Mouse (Mus musculus): ENCODE measurements at regions not wholly inside any gene's neighbourhood (a gene's known extent, or its start where the extent isn't known, plus 50 kb on each side); places are given as distances from the start of the nearest gene placed in this dataset.

DNA sequence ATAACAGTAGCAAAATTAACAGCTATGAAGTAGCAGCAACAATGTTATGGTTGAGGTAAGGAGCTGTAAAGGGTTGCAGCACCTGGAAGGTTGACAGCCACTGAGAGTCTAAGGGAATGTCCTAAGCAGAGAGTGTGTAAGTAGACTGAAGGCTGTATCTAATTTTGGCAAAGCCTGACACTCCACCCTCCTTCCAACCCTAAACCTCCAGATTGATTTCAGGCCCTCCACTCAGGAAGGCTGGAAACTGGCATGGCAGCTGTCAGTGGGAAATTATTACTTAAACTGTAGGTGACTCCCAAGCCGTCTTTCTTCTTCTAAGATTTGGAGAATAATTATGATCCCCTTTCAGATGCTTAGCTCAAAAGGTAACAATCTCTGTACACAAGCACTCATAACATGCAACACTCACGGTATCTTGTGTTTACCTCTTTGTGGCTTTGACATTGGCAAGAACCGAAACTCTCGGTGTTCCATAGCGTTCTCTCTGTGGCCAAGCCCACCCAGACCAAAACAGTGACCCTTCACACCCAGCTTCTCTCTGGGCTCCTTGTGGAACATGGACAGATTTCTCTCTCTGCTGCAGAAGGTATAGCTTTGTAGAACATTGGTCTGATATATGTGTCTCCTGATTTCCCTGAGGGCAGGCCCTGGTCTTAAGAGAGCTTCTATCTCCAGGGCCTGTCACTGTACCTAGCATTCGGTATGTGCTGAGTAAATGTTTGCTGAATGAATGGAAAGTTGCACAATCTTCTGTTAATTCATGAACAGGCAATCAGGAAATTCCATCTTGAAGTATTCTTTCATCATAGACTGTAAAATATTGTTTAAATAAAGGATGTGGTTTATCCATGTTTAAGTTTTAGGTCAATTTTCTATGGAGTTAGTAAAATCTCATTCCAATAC is 102.0 kb upstream of the Gm15217 start:
- Histone ChIP-seq H3K9me3 (ENCODE audit: control insufficient read depth, low read length) (no peaks in the 10 kb centered on the region), H3K4me2 (ENCODE audit: low read depth) (no peak overlapping the region), H3K27me3 (ENCODE audit: control insufficient read depth, insufficient read depth, low read length) (no peaks in the 10 kb centered on the region), H3K4me1 (ENCODE audit: control insufficient read depth, insufficient read depth, low read length) (no peaks in the 10 kb centered on the region), H3K36me3 (ENCODE audit: control insufficient read depth, insufficient read depth, low read length) (no peaks in the 10 kb centered on the region), H3K27ac (ENCODE audit: low read depth, low read length) (no peak overlapping the region), H3K4me3 (ENCODE audit: low read depth, low read length) (no peak overlapping the region), H3K9ac (ENCODE audit: low read length) (no peak overlapping the region)
- 92% methylated on average over 6 of the region's 6 CpGs for WGBS
- ATAC-seq (ENCODE audit: insufficient read depth, low FRiP score, low TSS enrichment) (no peak), DNase-seq (ENCODE audit: low spot score) (no peak)

DNA sequence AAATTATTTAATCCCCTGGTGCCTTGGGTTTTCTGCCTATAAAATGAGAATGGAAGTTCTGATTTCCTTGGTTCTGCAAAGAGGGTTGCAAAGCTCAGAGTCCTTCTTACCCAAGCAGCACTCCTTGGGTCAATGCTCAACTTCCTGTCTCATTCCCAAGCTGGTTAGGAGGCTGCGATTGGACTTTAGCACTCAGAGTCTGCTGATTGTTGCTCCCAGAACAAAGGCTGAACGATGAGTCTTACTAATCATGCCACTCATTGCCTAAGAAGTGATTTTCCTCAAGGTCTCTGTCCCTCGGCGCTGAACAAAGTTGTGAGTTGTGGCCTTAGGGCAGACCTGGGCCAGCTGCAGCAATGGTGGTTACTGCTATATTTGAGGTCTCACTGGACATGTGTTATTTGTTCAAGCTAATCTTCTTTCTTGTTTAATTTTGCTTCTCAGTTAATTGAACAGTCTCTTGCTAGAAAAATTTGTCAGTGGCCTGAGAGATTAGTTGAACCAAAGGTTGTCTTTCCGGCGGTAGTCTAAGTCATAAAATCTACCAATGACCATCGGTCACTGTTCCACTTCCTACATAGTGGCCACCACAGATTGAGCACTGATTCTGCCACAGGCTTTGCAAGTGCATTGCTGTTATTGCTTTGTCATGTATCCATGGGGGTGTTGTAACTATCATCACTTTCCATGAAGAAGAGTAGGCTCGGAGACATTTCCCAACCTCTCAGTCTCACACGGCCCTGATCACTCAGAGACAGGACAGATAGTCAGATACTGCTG is 101.2 kb upstream of the Gm15217 start:
- H3K36me3 ChIP-seq (ENCODE audit: control insufficient read depth, insufficient read depth, low read length): no peaks in the 10 kb centered on the region
- DNase-seq (ENCODE audit: low spot score) (no peak), ATAC-seq (ENCODE audit: insufficient read depth, low FRiP score, low TSS enrichment) (no peak)
- H3K9me3 ChIP-seq (ENCODE audit: control insufficient read depth, low read length): no peaks in the 10 kb centered on the region
- H3K4me3 ChIP-seq (ENCODE audit: low read depth, low read length): no peak overlapping the region
- 89% methylated on average over 9 of the region's 9 CpGs for WGBS
- H3K4me2 ChIP-seq (ENCODE audit: low read depth): no peak overlapping the region
- H3K27me3 ChIP-seq (ENCODE audit: control insufficient read depth, insufficient read depth, low read length): no peaks in the 10 kb centered on the region
- no peaks in the 10 kb centered on the region for H3K4me1 ChIP-seq (ENCODE audit: control insufficient read depth, insufficient read depth, low read length)
- H3K27ac ChIP-seq (ENCODE audit: low read depth, low read length): no peak overlapping the region
- no peak overlapping the region for H3K9ac ChIP-seq (ENCODE audit: low read length)

DNA sequence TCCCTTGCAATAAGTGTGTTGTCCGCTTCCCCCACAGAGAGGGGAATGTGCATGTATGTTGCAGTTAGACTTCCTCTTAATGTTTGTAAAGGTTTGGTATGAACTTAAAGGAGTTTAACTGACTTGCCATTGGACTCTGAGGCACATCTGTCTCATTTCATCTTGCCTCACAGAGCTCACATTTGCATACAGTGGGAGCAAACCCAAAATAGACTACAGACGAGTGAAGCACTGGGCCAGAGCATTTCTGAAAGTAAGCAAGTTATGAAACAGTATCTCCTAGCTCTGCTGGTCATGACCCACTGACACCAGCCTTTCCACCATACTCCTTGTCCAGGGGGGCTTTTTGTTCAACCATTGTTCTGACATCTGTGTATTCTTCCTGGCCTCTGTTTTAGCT is 86.8 kb upstream of the Gm15217 start:
- Histone ChIP-seq H3K27me3 (ENCODE audit: control insufficient read depth, insufficient read depth, low read length) (no peaks in the 10 kb centered on the region), H3K4me3 (ENCODE audit: low read depth, low read length) (no peak overlapping the region), H3K9me3 (ENCODE audit: control insufficient read depth, low read length) (no peaks in the 10 kb centered on the region), H3K9ac (ENCODE audit: low read length) (no peak overlapping the region), H3K27ac (ENCODE audit: low read depth, low read length) (no peak overlapping the region), H3K36me3 (ENCODE audit: control insufficient read depth, insufficient read depth, low read length) (no peaks in the 10 kb centered on the region), H3K4me1 (ENCODE audit: control insufficient read depth, insufficient read depth, low read length) (no peaks in the 10 kb centered on the region), H3K4me2 (ENCODE audit: low read depth) (no peak overlapping the region)
- DNase-seq (ENCODE audit: low spot score) (no peak), ATAC-seq (ENCODE audit: insufficient read depth, low FRiP score, low TSS enrichment) (no peak)
- WGBS: 70% methylated on average over 2 of the region's 2 CpGs

DNA sequence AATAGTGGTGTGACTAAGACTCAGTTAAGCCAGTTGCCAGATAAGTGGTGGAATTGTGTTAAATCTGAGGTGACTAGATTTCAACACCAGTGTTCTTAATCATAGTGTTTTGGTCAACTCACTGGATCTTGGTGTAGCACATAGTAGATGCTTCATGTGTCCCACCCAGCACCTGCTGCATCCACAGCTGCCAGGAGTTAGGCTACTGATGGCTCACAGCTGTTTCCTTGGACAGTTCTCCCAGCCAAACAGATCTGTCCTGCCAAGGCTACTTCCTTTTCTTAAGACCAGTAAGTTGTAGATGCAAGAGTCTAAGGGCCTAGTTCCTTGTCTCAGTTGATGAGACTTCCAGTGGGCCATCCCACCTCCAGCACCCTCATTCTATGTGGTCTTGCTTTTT is 82.9 kb upstream of the Gm15217 start:
- Histone ChIP-seq H3K9me3 (ENCODE audit: control insufficient read depth, low read length) (no peaks in the 10 kb centered on the region), H3K27me3 (ENCODE audit: control insufficient read depth, insufficient read depth, low read length) (no peaks in the 10 kb centered on the region), H3K4me2 (ENCODE audit: low read depth) (no peak overlapping the region), H3K4me1 (ENCODE audit: control insufficient read depth, insufficient read depth, low read length) (no peaks in the 10 kb centered on the region), H3K9ac (ENCODE audit: low read length) (no peak overlapping the region), H3K36me3 (ENCODE audit: control insufficient read depth, insufficient read depth, low read length) (no peaks in the 10 kb centered on the region), H3K27ac (ENCODE audit: low read depth, low read length) (no peak overlapping the region), H3K4me3 (ENCODE audit: low read depth, low read length) (no peak overlapping the region)
- DNase-seq (ENCODE audit: low spot score) (no peak), ATAC-seq (ENCODE audit: insufficient read depth, low FRiP score, low TSS enrichment) (no peak)

DNA sequence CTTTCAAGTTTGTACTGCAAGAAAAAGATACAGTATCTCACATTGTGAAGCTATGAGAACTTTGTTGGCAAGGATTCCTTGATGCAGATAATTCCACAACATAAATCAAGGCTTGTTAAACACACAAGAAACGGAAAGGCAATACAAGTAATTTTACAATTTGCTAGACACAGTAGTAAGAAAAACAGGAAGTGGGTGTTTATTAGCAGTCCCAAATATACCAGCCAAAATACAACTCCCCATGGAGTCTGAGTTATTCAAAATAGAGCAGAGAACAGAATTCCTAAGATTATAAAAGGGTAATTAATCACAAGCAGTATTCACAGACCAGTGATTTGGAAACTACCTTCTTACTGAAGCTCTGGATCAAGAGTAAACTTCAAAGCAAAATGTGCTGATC is 78.7 kb upstream of the Gm15217 start:
- 67% methylated on average over 1 of the region's 1 CpGs for WGBS
- Histone ChIP-seq H3K27ac (ENCODE audit: low read depth, low read length) (no peak overlapping the region), H3K4me1 (ENCODE audit: control insufficient read depth, insufficient read depth, low read length) (no peaks in the 10 kb centered on the region), H3K36me3 (ENCODE audit: control insufficient read depth, insufficient read depth, low read length) (no peaks in the 10 kb centered on the region), H3K27me3 (ENCODE audit: control insufficient read depth, insufficient read depth, low read length) (no peaks in the 10 kb centered on the region), H3K9ac (ENCODE audit: low read length) (no peak overlapping the region), H3K9me3 (ENCODE audit: control insufficient read depth, low read length) (no peaks in the 10 kb centered on the region), H3K4me3 (ENCODE audit: low read depth, low read length) (no peak overlapping the region), H3K4me2 (ENCODE audit: low read depth) (no peak overlapping the region)
- ATAC-seq (ENCODE audit: insufficient read depth, low FRiP score, low TSS enrichment) (no peak), DNase-seq (ENCODE audit: low spot score) (no peak)

DNA sequence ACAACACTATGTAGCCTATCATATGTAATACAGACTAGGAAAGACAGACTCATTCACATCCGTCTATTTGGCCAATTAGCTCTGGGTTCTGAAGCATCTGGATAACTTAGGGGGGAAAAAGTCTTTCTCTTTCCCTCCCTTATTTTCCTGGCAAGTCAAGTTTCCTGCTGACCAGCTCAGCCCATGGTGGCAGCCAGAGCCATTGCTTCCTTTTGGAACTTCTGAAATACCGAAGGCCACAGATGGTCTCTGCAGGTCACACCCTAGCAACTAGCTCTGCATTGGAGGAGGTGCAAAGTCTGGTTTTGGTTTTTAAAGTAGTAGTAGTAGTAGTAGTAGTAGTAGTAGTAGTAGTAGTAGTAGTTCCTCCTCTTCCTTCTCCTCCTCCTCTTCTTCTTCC is 76.6 kb upstream of the Gm15217 start:
- ATAC-seq (ENCODE audit: insufficient read depth, low FRiP score, low TSS enrichment): no peak
- H3K4me1 ChIP-seq (ENCODE audit: control insufficient read depth, insufficient read depth, low read length): no peaks in the 10 kb centered on the region
- H3K36me3 ChIP-seq (ENCODE audit: control insufficient read depth, insufficient read depth, low read length): no peaks in the 10 kb centered on the region
- no peak overlapping the region for H3K4me3 ChIP-seq (ENCODE audit: low read depth, low read length)
- WGBS: 88% methylated on average over 2 of the region's 2 CpGs
- no peak overlapping the region for H3K4me2 ChIP-seq (ENCODE audit: low read depth)
- H3K9ac ChIP-seq (ENCODE audit: low read length): no peak overlapping the region
- no peak overlapping the region for H3K27ac ChIP-seq (ENCODE audit: low read depth, low read length)
- no peak for DNase-seq (ENCODE audit: low spot score)
- H3K9me3 ChIP-seq (ENCODE audit: control insufficient read depth, low read length): no peaks in the 10 kb centered on the region
- H3K27me3 ChIP-seq (ENCODE audit: control insufficient read depth, insufficient read depth, low read length): no peaks in the 10 kb centered on the region

DNA sequence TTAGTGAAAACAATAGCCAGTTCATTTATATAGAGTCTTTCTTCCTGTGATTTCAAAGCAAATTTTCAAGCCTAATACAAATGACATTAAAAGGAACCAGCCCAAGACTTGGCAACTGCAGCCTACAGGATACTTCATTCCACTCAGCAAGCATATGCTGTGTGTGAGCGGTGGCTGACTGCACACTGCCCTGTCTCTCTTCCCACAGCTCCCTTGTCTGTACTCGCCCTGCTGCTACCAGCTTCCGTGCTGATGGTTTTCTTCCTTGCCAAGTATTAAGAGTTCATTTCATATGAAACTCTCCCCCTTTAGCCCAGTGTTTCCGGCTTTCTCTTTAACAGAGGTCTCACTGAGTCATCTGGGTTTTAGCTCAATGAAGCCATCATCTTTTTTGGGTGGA is 73.9 kb upstream of the Gm15217 start:
- DNase-seq (ENCODE audit: low spot score) (no peak), ATAC-seq (ENCODE audit: insufficient read depth, low FRiP score, low TSS enrichment) (no peak)
- 88% methylated on average over 4 of the region's 4 CpGs for WGBS

DNA sequence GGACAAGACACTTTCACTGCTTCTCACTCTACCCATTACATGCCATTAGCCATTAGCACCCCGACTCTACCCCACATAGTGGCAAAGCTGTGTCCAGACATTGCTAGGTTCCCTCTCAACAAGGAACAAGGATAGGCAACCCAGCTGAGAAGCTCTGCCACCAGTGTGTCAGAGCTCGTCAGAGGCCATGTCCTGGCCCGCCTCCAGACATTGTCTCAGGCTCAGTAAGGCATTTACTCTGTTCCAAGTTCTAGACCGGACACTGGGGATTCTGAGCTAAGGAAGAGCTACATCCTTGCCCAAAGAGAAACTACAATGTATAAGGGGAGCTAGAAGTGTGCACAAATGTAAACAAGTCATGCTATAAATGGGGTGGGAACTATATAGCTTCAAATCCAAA is 66.2 kb upstream of the Gm15217 start:
- H3K27me3 ChIP-seq (ENCODE audit: control insufficient read depth, insufficient read depth, low read length): no peaks in the 10 kb centered on the region
- DNase-seq (ENCODE audit: low spot score) (no peak), ATAC-seq (ENCODE audit: insufficient read depth, low FRiP score, low TSS enrichment) (no peak)
- H3K4me2 ChIP-seq (ENCODE audit: low read depth): no peak overlapping the region
- WGBS: 81% methylated on average over 4 of the region's 4 CpGs
- H3K9me3 ChIP-seq (ENCODE audit: control insufficient read depth, low read length): no peaks in the 10 kb centered on the region
- H3K4me1 ChIP-seq (ENCODE audit: control insufficient read depth, insufficient read depth, low read length): no peaks in the 10 kb centered on the region
- no peak overlapping the region for H3K4me3 ChIP-seq (ENCODE audit: low read depth, low read length)
- H3K27ac ChIP-seq (ENCODE audit: low read depth, low read length): no peak overlapping the region
- H3K36me3 ChIP-seq (ENCODE audit: control insufficient read depth, insufficient read depth, low read length): no peaks in the 10 kb centered on the region
- no peak overlapping the region for H3K9ac ChIP-seq (ENCODE audit: low read length)

More for the DNA sequence above, 73.9 kb upstream of the Gm15217 start:
- Histone ChIP-seq H3K27me3 (ENCODE audit: control insufficient read depth, insufficient read depth, low read length) (no peaks in the 10 kb centered on the region), H3K4me3 (ENCODE audit: low read depth, low read length) (no peak overlapping the region), H3K36me3 (ENCODE audit: control insufficient read depth, insufficient read depth, low read length) (no peaks in the 10 kb centered on the region), H3K4me2 (ENCODE audit: low read depth) (no peak overlapping the region), H3K27ac (ENCODE audit: low read depth, low read length) (no peak overlapping the region), H3K4me1 (ENCODE audit: control insufficient read depth, insufficient read depth, low read length) (no peaks in the 10 kb centered on the region), H3K9me3 (ENCODE audit: control insufficient read depth, low read length) (no peaks in the 10 kb centered on the region), H3K9ac (ENCODE audit: low read length) (no peak overlapping the region)

DNA sequence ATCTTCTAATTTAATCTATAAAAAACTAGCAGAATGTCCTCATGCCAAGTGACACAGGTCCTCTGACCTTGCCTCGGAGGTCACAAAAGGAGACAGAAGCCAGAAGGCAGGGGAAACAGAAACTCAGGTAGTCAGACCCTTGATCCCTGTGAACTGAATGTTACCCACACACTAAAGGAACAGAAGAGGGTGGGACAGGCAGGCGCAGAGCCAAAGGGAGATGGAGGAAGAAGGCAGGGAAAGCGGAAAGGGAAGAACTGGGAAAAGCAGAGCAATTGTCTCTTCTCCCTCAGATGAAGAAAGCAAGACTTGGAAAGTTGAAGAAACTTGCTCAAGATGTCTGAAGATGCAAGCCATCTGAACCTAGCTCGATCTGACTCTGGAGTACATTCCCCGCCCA is 62.7 kb upstream of the Gm15217 start:
- no peak for ATAC-seq (ENCODE audit: insufficient read depth, low FRiP score, low TSS enrichment)
- H3K27me3 ChIP-seq (ENCODE audit: control insufficient read depth, insufficient read depth, low read length): no peaks in the 10 kb centered on the region
- DNase-seq (ENCODE audit: low spot score): no peak
- WGBS: 86% methylated on average over 5 of the region's 5 CpGs
- H3K36me3 ChIP-seq (ENCODE audit: control insufficient read depth, insufficient read depth, low read length): no peaks in the 10 kb centered on the region
- no peak overlapping the region for H3K4me2 ChIP-seq (ENCODE audit: low read depth)
- H3K4me3 ChIP-seq (ENCODE audit: low read depth, low read length): no peak overlapping the region
- no peaks in the 10 kb centered on the region for H3K4me1 ChIP-seq (ENCODE audit: control insufficient read depth, insufficient read depth, low read length)
- no peak overlapping the region for H3K9ac ChIP-seq (ENCODE audit: low read length)
- no peaks in the 10 kb centered on the region for H3K9me3 ChIP-seq (ENCODE audit: control insufficient read depth, low read length)
- no peak overlapping the region for H3K27ac ChIP-seq (ENCODE audit: low read depth, low read length)

Data from neural tube, embryonic 11.5 days (tissue).